Mouse (Mus musculus) gastrocnemius, postnatal 4 days (tissue): ENCODE data around the gene Trir. TPM values are rescaled to one million over a fixed set of nuclear protein-coding genes. Genes with fewer than 3 reads are reported as not detected.

Experiments used
- microRNA-seq: library from miRNA; unstranded; fragments of <30 nt; microRNA quantifications from one replicate; pipeline ENCODE4 v1.2.0, GENCODE M21; 2021
- total RNA-seq, 2 experiments: library from RNA; stranded (reverse); gene quantifications; 2 replicates each; pipeline ENCODE4 v1.2.3; 2021

Trir gene
- total RNA-seq, 2 experiments from 2014 or later = 126 to 127 TPM

Small RNAs within 50 kb of the gene (microRNA-seq; reads per million reads assigned to microRNA genes)
- gene Mir7070 = not detected

Other genes starting within 250 kb of the Trir start
- 100 to 1,000 TPM; 517 to 591 TPM for gene Nfix, start 226.5 kb upstream of the Trir start, total RNA-seq
- 1 to 10 TPM; 6.3 to 6.8 TPM for gene Dand5, start 204.0 kb upstream of the Trir start, total RNA-seq
- gene Gadd45gip1, start 195.3 kb upstream of the Trir start, total RNA-seq = 10 to 100 TPM; 33.3 to 36.0 TPM
- gene Rad23a, start 186.2 kb upstream of the Trir start, total RNA-seq = 100 to 1,000 TPM; 121 to 123 TPM
- gene Calr, start 179.9 kb upstream of the Trir start, total RNA-seq = 100 to 1,000 TPM; 339 to 368 TPM
- 10 to 100 TPM; 37.2 to 41.3 TPM for gene Farsa, start 169.8 kb upstream of the Trir start, total RNA-seq
- gene Syce2, start 154.7 kb upstream of the Trir start, total RNA-seq = 10 to 100 TPM; 15.3 to 18.0 TPM
- 10 to 100 TPM; 22.1 to 28.2 TPM for gene Gcdh, start 132.9 kb upstream of the Trir start, total RNA-seq
- under 1 TPM in 1 of 2 experiments, not detected in 1; 0.67 TPM for gene Klf1, start 124.9 kb upstream of the Trir start, total RNA-seq
- 1 to 10 TPM; 6.9 to 7.0 TPM for gene Dnase2a, start 118.3 kb upstream of the Trir start, total RNA-seq
- under 1 TPM in 1 of 2 experiments, not detected in 1; 0.07 TPM for gene Mast1, start 89.5 kb upstream of the Trir start, total RNA-seq
- not detected for gene Rtbdn, start 79.8 kb upstream of the Trir start, total RNA-seq
- 1 to 10 TPM in 1 of 2 experiments, not detected in 1; 2.0 TPM for gene Gm49661, start 57.4 kb upstream of the Trir start, total RNA-seq
- 100 to 1,000 TPM; 317 to 327 TPM for gene Prdx2, start 57.2 kb upstream of the Trir start, total RNA-seq
- 10 to 100 TPM; 38.7 to 45.2 TPM for gene Rnaseh2a, start 57.1 kb upstream of the Trir start, total RNA-seq
- 10 to 100 TPM in 1 of 2 experiments, 1 to 10 TPM in 1; 10.0 to 10.1 TPM for gene Junb, start 48.1 kb upstream of the Trir start, total RNA-seq
- 1 to 10 TPM; 3.5 to 4.5 TPM for gene Hook2, start 36.2 kb upstream of the Trir start, total RNA-seq
- not detected for gene Best2, start 12.3 kb upstream of the Trir start, total RNA-seq
- 10 to 100 TPM; 51.7 to 56.5 TPM for gene Asna1, start 1.5 kb upstream of the Trir start, total RNA-seq
- 10 to 100 TPM; 42.8 to 46.7 TPM for gene Tnpo2, start 10.1 kb downstream of the Trir start, total RNA-seq
- gene Fbxw9, start 33.2 kb downstream of the Trir start, total RNA-seq = 10 to 100 TPM; 10.6 to 12.9 TPM
- not detected for gene Gm5741, start 41.2 kb downstream of the Trir start, total RNA-seq
- 10 to 100 TPM; 28.7 to 29.4 TPM for gene Dhps, start 44.9 kb downstream of the Trir start, total RNA-seq
- gene Wdr83os, start 53.9 kb downstream of the Trir start, total RNA-seq = 10 to 100 TPM; 46.0 to 49.7 TPM
- gene Wdr83, start 54.5 kb downstream of the Trir start, total RNA-seq = 10 to 100 TPM; 17.5 to 18.4 TPM
- 10 to 100 TPM; 28.0 to 30.2 TPM for gene Man2b1, start 56.4 kb downstream of the Trir start, total RNA-seq
- gene Zfp791, start 96.3 kb downstream of the Trir start, total RNA-seq = 1 to 10 TPM; 1.6 to 1.8 TPM
- not detected for gene Cks1brt, start 125.1 kb downstream of the Trir start, total RNA-seq
- gene Olfr371, start 199.2 kb downstream of the Trir start, total RNA-seq = not detected